Mouse (Mus musculus) liver (tissue): ENCODE measurements around the gene Alkbh3.

Source experiments
- DNase-seq: peaks from one replicate; pipeline ENCODE4 v3.0.0-alpha.2; 2020; ENCODE audit warnings: mixed read lengths

Gene Alkbh3

DNA sequence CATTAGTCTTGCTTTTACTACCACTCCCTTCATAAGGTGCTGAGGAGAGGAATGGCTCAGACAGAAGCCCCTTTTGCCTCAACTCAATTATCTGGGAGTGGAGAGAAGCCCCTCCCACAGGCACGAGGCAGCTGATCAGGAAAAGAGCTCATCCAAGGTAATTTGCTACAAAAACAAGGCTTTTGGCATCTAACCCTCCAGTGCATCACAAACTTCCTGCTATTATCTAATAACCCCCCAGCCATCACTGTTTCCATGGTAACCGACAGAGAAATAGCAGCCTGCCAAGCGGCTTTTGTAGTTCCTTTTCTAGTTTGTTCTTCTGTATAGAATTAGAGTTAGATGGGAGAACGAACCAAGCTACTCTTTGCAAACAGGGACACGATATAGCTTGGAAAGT is 18.3 kb downstream of the Alkbh3 start:
- DNase-seq = no peak

- DNase-seq = no peak
Measured at GRCm38 (mm10) chr2:93991336-93991735, 19.3 kb downstream of the Alkbh3 start.

GRCm38 (mm10) chr2:93988440-93988839 is 22.2 kb downstream of the Alkbh3 start:
- DNase-seq = no peak

DNA sequence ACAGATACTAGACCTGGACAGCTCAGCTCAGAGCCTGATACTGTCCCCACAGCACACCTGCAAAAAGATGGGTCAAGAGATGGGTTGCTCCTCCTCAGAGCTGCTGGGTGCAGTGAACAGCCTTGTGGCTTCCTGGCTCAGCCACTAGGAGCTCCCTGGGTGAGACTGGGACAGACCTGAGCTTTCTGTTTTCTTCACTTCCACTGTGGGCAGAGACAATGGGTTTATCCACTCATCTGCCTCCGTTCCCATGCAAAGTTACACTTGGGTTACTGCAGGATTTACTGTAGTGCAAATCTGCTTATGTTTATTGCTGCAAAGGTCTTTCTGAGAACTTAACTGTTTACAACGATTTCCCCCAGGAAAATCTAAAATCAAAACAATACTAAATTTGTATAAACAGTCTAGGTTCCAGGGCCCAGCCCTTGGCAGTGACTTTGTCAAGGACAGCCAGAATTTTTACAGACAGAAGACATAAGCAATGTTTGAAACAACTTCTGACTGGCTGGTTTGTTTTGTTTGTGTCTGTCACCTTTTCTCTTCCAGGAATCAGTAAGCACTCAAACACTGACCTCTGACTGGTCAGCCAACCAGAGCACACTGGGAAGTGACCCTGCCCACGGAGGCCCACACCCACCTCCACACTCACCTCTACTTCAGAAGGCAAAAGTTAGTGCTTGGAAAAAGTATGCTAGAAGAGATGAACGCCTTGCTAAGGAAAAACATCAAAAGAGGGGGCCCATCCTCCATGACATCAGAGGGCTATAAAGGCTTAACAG is 28.0 kb downstream of the Alkbh3 start:
- DNase-seq = no peak

DNA sequence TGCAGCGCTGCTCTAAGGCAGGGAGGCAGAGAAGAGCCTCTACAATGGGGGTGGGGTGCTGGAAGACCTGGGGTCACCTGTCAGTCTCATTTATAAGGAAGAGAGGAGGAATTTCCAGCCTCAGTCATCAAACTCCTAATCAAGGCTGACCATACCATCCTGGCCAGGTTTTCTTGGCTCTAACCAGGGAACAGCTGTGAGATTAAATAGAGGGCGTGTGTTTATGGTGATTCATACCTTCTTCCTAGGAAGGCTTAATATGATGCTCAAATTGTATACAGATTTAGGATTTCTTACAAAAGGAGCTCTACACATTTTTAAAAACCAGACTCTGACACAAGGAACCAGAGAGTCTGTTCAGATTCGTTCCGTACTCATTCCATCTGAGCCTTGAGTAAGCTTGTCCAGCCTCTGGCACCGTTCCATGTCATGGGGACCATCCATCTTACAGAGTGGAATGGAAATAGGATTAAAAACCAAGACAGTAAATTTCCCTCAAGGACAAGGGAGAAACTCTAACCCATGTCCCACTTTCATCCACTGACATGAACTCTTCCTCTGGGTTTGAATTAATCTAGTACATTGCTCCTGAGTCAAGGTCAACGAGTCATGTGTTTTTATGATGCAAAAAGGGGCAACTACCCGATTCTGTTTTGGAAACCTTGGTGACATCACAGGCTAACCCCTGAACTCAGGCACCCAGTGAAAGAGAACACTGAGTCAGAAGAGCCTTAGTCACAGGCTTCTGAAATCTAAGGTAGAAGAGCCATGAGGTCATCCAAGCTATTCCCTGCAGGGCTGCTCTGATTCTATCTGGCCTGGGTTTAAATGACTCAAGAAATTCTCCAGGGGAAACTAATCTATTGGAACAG is 31.1 kb downstream of the Alkbh3 start:
- no peak for DNase-seq

- peak; percentile 36 for DNase-seq
Measured at GRCm38 (mm10) chr2:93976436-93977252, 34.0 kb downstream of the Alkbh3 start.

DNA sequence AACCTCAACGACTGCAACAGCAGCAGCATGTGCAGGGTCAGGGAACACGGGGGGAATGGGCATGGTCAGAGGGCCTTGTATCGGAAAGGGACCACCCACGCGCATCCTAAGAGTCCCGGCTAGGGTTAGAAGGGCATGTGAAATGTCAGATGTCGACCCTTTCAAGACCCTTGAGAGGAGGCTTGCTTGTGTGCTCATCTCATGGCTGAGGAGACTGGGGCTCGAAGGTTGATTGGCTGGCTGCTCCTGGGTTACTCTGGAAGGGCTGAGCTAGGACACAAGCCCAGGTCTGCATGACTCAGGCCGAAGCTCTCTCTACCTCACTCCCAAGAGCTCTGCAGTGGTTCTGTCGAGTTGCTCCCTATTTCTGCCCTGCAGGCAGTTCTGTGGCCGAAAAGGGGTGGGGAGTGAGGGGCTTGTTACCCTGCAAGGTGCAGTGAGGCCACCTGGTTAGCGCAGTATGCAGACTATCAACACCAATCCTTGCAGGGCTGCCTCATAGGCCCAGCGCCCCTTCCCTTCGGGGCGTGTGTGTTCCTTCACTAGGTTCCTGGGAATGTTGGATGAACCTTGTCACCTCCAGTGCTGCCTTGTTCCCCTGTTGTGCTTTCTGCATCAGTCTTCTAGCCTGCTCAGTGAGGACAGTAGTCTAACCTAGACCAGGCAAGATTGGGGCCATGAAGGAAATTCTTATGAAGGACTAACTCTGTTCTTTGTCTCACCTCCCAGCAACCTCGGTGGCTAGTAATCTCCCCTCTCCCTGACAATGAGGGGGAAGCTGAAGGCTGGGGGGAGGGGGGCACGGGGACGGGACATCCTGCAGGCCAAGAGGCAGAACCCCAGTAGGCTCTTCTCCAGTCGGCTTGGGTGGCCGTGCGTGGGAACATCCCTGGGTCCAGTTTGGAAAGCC is 34.8 kb downstream of the Alkbh3 start:
- no peak for DNase-seq

DNA sequence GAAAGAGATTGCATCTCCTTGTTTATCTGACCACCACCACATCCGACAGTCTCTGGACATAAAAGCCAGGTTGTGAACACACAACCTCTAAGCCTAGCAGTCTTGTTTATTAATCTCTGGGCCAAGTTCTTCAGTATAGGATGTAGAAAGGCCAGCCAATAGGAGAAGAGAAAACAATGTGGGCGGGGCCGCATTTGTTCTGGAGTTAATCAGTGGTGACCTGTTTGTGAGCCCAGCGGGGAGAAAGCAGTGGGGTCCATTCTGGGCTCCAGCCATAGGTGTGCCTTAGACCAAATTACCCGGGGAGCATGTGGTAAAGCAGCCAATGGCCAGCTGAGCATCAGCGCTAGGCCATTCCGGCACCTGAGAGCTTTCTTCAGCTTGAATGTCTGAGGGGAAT is 35.6 kb downstream of the Alkbh3 start:
- no peak for DNase-seq

GRCm38 (mm10) chr2:93971647-93972046 is 39.0 kb downstream of the Alkbh3 start:
- no peak for DNase-seq

DNA sequence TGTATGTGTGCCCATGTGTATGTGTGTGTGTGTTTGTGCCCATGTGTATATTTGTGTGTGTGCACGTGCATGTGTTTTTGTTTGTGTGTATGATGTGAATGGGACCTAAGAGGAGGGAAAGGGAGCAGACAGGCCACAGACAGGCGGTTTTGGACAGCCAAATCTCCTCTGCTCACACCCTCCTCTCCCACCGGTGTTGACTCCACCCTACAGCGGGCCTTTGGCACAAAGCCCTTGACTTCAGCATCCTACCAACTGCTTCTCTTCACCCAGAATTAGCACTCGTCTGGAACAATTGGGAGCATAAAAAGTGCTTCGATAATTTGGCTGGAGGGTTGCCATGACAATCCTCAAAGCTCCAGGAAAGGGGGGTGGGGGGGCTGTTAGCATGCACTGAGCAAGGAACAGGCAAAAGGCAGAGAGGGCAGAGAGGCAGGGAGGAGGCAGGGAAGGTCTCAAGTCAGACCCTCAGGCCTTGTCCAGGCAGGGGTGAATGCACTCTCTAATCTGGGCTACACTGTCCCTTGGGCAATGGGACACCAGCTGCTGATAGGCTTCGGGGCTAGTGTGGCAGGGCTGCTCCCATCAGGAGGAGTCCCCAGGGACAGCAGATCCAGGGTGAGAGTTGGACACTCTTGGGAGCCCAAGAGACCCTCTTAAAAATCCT is 46.0 kb downstream of the Alkbh3 start:
- no peak for DNase-seq

DNA sequence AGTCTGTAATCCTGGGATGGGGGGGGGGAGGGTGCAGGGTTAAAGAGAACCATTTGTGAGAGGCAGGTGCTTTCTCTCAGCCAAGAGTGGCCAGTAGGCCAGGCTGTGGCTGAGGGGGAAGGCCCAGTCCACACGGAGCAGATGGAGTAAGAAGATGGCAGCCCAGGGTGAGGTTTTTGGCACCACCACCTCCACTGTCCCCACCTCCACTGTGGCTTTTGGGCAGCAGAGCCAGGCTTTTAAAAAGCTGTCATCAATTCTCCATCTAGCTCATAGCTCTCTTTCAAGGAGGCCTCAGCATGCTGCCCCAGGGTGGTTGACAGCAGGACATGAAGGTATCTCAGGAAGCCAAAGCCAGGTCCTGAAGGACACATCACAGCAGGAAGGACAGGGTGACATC is 46.8 kb downstream of the Alkbh3 start:
- DNase-seq = no peak

- no peak for DNase-seq
Measured at GRCm38 (mm10) chr2:93961716-93962115, 48.9 kb downstream of the Alkbh3 start.

- DNase-seq = no peak
Measured at GRCm38 (mm10) chr2:93959346-93959745, 51.3 kb downstream of the Alkbh3 start.

- no peak for DNase-seq
Measured at GRCm38 (mm10) chr2:93958216-93958615, 52.4 kb downstream of the Alkbh3 start.

- DNase-seq = no peak
Measured at GRCm38 (mm10) chr2:93957785-93958175, 52.8 kb downstream of the Alkbh3 start.

- peak; percentile 48 for DNase-seq
Measured at GRCm38 (mm10) chr2:93956908-93957784, 53.5 kb downstream of the Alkbh3 start, which contains the start of gene Gm13889. Gm13889 (minus strand) TSS chr2:93957201.

- DNase-seq = peak; percentile 32
Measured at GRCm38 (mm10) chr2:93956331-93956801, 54.2 kb downstream of the Alkbh3 start.

DNA sequence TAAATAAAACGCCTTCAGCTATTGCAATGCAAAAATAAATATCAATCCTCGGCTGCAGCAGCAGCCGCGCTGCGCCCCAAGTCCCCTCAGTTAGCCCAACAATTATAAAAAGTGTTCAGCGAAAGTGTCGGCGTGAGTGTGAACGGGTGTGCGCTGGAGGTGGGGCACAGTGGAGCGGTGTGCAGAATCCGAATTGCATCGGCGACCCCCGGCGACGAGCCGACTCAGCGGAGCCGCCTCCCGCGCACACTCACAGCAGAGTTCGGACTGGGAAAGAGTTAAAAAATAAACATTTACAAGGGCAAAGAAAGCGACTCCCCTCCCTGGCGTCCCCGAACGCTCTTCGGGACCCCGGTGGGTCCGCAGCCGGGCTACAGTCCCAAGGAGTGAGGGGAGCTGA is 54.7 kb downstream of the Alkbh3 start:
- DNase-seq = no peak

- DNase-seq = no peak
Measured at GRCm38 (mm10) chr2:93954781-93955578, 55.6 kb downstream of the Alkbh3 start.
